Mouse (Mus musculus): ENCODE results near the gene Idh1.

GRCm38 (mm10) chr1:65146601-65147000 is 39.7 kb downstream of the Idh1 start:
- no peak for TF ChIP-seq CTCF (IDR thresholded peaks at IDR 0.05; ENCODE audit: low read depth, low read length)
- no peak for TF ChIP-seq POLR2A (IDR thresholded peaks at IDR 0.05; ENCODE audit: extremely low read depth, insufficient read depth, low read length)

All from liver, adult 2 months (tissue).